Mouse (Mus musculus): ENCODE results near the gene Cct8l1. TPM values are rescaled to one million over a fixed set of nuclear protein-coding genes. Genes with fewer than 3 reads are reported as not detected.

Gene Cct8l1
- polyA plus RNA-seq, 1 experiment from 2014 or later: not detected

- no peak for ATAC-seq (ENCODE audit: insufficient number of reproducible peaks, low FRiP score, low TSS enrichment, low read depth)
- 84% methylated on average over 1 of the region's 1 CpGs for WGBS
- H3K4me2 ChIP-seq (replicated peaks): no peak overlapping the region
Observed at GRCm38 (mm10) chr5:25550912-25551311, 35.0 kb downstream of the Cct8l1 start.

GRCm38 (mm10) chr5:25554210-25554609, 38.3 kb downstream of the Cct8l1 start:
- no peak for ATAC-seq (ENCODE audit: insufficient number of reproducible peaks, low FRiP score, low TSS enrichment, low read depth)
- 68% methylated on average over 1 of the region's 1 CpGs for WGBS
- Histone ChIP-seq H3K36me3 (no peaks in the 10 kb centered on the region), H3K4me2 (replicated peaks) (no peak overlapping the region), H3K27ac (replicated peaks) (no peak overlapping the region), H3K4me1 (no peaks in the 10 kb centered on the region), H3K4me3 (replicated peaks) (no peak overlapping the region), H3K9ac (no peak overlapping the region), H3K27me3 (no peaks in the 10 kb centered on the region), H3K9me3 (replicated peaks) (no peaks in the 10 kb centered on the region)

More at GRCm38 (mm10) chr5:25550912-25551311, 35.0 kb downstream of the Cct8l1 start:
- Histone ChIP-seq H3K4me3 (replicated peaks) (no peak overlapping the region), H3K27ac (replicated peaks) (no peak overlapping the region), H3K36me3 (no peaks in the 10 kb centered on the region), H3K4me1 (no peaks in the 10 kb centered on the region), H3K9ac (no peak overlapping the region), H3K9me3 (replicated peaks) (no peaks in the 10 kb centered on the region), H3K27me3 (no peaks in the 10 kb centered on the region)

- Histone ChIP-seq H3K36me3 (no peaks in the 10 kb centered on the region), H3K27ac (replicated peaks) (no peak overlapping the region), H3K4me3 (replicated peaks) (no peak overlapping the region), H3K4me2 (replicated peaks) (no peak overlapping the region), H3K4me1 (no peaks in the 10 kb centered on the region), H3K9ac (no peak overlapping the region), H3K9me3 (replicated peaks) (no peaks in the 10 kb centered on the region), H3K27me3 (no peaks in the 10 kb centered on the region)
- 48% methylated on average over 1 of the region's 1 CpGs for WGBS
- no peak for ATAC-seq (ENCODE audit: insufficient number of reproducible peaks, low FRiP score, low TSS enrichment, low read depth)
Observed at GRCm38 (mm10) chr5:25554689-25555088, 38.8 kb downstream of the Cct8l1 start.

DNA sequence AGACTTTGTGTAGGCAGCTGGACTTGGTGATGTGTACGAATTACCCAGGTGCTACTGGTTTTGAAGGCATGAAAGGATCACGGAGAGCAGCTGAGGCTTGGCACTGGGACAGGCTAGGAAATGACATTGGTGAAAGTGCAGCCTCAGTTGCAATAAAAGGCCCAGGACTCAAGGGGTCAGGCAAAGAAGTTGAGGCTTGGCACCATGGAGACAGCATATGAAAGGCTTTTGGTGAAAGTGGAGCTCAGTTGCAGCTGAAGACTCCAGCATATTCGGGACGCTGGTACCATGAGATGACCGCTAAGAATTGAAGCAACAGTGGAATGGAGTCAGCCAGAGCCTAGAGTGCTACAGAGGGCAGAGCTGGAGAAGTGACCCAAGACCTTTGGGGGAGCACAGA, 39.8 kb downstream of the Cct8l1 start:
- ATAC-seq (ENCODE audit: insufficient number of reproducible peaks, low FRiP score, low TSS enrichment, low read depth): no peak

GRCm38 (mm10) chr5:25556363-25556762, 40.5 kb downstream of the Cct8l1 start:
- Histone ChIP-seq H3K4me1 (no peaks in the 10 kb centered on the region), H3K27ac (replicated peaks) (no peak overlapping the region), H3K27me3 (no peaks in the 10 kb centered on the region), H3K9me3 (replicated peaks) (no peaks in the 10 kb centered on the region), H3K4me3 (replicated peaks) (no peak overlapping the region), H3K36me3 (no peaks in the 10 kb centered on the region), H3K4me2 (replicated peaks) (no peak overlapping the region), H3K9ac (no peak overlapping the region)
- no peak for ATAC-seq (ENCODE audit: insufficient number of reproducible peaks, low FRiP score, low TSS enrichment, low read depth)
- 75% methylated on average over 5 of the region's 5 CpGs for WGBS

More for the DNA sequence above, 39.8 kb downstream of the Cct8l1 start:
- H3K4me2 ChIP-seq (replicated peaks): no peak overlapping the region
- no peak overlapping the region for H3K9ac ChIP-seq
- no peaks in the 10 kb centered on the region for H3K36me3 ChIP-seq
- H3K9me3 ChIP-seq (replicated peaks): no peaks in the 10 kb centered on the region
- H3K4me3 ChIP-seq (replicated peaks): no peak overlapping the region
- H3K27me3 ChIP-seq: no peaks in the 10 kb centered on the region
- H3K4me1 ChIP-seq: no peaks in the 10 kb centered on the region
- no peak overlapping the region for H3K27ac ChIP-seq (replicated peaks)
- WGBS: 87% methylated on average over 5 of the region's 5 CpGs

Other genes with a start within 250 kb of the Cct8l1 start
- gene Kmt2c, start 17.3 kb upstream of the Cct8l1 start, polyA plus RNA-seq (2015; fragmentation: Nextera tagmentation; extraction: Ambion mirVana): 13.6 and 16.6 TPM in 2 replicates
- gene Xrcc2, start 189.8 kb downstream of the Cct8l1 start, polyA plus RNA-seq (2015; fragmentation: Nextera tagmentation; extraction: Ambion mirVana): 8.5 and 10.3 TPM in 2 replicates
- gene Actr3b, start 243.9 kb downstream of the Cct8l1 start, polyA plus RNA-seq (2015; fragmentation: Nextera tagmentation; extraction: Ambion mirVana): 5.2 and 7.0 TPM in 2 replicates

Measured in embryonic facial prominence, embryonic 15.5 days (tissue).